Mouse (Mus musculus): ENCODE data around the gene Nwd1. TPM values are rescaled to one million over a fixed set of nuclear protein-coding genes. Genes with fewer than 3 reads are reported as not detected.

The Nwd1 gene
- total RNA-seq, 4 experiments from 2014 or later, result 0.31 to 0.79 (median 0.46) TPM

DNA sequence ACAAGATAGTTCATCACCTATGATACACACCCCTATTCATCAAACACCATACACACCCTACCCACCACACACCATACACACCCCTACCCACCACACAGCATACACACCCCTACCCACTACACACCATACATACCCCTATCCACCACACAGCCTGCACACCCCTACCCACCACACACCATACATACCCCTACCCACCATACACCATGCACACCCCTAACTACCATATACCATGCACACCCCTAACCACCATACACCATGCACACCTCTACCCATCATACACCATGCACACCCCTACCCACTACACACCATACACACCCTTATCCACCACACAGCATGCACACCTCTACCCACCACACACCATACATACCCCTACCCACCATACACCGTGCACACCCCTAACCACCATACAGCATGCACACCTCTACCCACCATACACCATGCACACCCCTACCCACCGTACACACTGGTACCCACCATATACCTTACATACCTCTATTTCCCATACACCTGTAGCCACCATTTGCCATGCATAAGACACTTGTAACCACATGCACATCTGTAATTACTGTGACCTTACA, 51.9 kb downstream of the Nwd1 start:
- DNase-seq (ENCODE audit: low spot score), result no peak

DNA sequence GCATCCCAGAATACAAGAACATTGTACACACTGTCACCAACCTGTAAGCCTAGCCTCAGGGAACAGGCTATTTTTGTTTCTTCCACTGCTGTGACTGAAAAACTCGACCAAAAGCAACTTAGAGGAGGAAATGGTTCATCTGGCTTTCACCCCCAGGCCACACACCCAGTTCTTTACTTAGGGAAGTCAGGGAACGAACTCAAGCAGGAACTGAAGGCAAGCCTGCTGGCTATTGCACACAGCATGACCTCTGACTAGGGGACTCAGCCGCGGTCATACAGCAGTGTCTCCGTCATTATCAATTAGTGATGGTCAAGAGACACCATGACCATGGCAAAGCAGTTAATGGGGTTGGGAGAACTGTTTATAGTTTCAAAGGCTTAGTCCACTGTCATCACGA, 66.1 kb downstream of the Nwd1 start:
- no peak for DNase-seq (ENCODE audit: low spot score)

DNA sequence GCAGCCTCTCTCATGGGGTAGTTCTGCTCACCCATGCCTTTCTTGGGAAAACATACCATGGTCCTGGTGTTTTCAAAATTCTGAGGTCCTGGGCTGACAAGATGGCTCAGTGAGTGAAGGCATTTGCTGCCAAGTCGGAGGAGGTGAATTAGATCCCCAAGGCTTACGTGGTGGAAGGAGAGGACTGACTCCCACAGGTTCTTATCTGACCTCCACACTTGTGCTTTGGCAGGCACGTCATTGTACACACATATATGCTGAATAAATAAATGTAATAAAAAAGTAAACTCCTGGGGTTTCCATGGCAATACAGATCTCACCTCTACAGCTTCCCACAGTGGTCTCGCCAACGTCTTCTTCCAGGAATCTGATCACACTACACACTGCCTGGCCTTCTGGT, 70.1 kb downstream of the Nwd1 start:
- no peak for DNase-seq (ENCODE audit: low spot score)

DNA sequence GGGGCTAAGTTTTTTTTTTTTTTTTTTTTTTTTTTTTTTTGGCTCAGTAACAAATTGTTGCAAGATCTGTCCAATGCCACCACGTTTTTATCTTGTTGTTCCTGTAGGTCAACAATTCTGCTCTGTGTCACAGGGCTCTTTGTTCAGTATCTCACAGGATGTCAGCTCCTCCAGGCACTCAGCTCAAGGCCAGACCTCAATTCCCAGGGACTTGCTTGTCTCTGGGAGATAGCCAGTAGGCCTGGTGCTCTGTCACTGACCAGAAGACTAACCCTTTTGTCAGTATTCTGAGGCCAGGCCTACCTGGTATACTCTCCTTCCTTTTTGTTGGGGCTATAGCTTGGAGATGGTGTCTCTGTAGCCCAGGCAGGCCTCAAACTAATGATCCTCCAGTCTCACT, 74.0 kb downstream of the Nwd1 start:
- no peak for DNase-seq (ENCODE audit: low spot score)

DNA sequence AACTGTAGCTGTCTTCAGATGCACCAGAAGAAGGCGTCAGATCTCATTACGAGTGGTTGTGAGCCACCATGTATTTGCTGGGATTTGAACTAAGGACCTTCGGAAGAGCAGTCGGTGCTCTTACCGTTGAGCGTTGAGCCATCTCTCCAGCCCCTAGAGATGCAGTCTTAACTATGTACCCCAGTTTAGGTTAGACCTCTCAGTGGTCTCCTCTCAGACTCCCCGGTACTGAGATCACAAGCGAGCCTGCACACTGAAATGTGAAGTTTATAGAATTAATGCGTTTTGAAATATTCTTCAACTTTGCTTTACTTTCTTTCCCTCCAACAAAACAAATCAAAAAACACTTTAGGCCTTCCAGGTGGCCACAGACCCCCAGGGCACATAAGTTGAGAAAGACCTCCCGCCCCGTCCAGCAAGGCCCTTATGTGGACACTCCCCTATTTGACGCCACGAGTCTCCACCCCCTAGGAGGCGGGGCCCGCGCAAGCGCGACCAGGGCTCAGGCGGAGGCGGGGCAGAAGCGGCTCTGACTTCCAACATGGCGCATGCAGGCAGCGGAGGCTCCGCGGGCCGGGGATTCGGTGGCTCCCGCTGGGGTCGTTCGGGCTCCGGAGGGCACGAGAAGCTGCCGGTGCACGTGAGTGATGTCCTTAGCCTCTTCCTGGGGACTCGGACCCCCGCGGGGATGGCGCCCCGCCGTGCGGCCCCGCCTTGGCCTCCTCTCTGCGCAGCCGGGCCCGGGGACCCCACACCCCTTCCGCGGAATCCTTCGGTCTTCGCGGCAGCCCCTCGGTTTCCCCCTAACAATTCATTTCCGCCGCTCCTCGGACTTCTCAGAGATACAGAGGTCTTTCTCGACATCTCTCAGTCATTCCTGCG, 76.5 kb downstream of the Nwd1 start, which contains the start of gene Sin3b:
Gene Sin3b (plus strand): TSS at position 517 of the 882 bp plus-strand sequence.
- peak; percentile 97 for DNase-seq (ENCODE audit: low spot score)

DNA sequence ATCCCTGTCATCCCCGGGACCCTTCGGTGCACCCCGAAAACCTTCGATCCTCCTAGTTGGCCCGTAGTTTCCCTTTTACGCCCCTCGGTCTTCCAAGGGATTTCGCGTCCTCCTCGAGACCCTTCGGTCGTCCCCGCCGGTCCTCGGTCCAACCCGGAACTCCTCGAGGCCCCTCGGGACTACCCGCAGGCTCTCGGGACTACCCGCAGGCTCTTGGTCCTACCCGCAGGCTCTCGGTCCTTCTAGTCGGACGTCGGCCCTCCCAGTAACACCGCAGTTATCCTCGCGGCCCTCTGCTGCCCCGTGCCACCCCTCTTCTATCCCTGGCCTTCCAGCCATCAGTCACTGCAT, 77.1 kb downstream of the Nwd1 start:
- peak; percentile 9 for DNase-seq (ENCODE audit: low spot score)

DNA sequence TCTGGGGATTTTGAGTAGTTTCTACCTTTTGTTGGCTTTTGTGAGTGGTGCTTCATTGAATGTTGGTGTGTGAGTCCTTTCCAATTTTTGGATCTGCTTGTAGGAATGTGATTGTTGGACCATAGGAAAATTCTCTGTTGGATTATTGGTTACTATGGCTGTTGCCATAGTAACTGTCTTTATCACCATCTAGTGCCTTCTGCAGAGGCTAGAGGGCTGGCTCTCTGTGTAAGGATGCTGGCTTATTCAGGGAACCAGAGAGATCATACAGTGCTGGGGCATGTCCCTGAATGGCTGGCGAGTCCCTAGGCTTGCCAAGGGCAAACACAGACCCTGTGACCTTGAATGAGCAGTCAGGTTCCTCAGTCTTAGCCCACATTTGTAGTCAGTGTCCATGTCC, 82.1 kb downstream of the Nwd1 start:
- no peak for DNase-seq (ENCODE audit: low spot score)

DNA sequence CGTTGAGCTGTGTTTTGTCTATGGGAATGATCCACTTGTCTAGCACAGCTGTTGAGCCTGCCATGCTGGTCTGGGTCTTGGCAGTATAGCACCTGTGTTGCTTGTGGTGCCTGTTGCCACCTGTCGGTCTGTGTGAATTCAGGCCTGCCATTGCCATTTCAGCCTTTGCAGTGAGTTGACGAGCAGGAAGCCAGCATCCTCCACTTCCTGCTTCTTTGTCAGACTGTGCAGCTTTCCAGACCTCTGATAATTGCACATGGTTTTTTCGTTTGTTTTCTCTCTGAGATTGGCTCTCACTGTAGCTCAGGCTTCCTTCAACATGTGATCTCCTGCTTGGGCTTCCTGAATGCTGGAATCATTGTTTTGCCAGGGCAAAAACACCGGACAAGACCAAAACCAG, 88.5 kb downstream of the Nwd1 start:
- peak; percentile 22 for DNase-seq (ENCODE audit: low spot score)

DNA sequence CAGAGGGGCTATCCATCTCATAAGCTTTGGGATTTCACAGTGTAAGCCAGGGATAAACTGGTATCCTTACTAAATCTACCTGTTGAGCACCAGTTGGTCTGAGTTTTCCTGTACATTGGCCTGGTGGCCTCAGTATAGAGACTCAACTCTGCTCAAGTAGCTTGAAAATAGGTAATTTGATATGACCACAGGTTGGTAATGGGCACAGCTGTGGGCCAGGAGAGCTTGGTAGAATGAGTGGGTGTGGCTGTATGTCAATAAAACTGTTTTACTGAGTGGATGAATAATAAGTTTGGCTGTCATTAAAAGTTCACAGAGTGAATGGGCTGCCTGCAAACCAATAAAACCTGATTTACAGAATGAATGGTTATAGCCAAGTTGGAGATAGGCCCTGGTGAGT, 90.4 kb downstream of the Nwd1 start:
- DNase-seq (ENCODE audit: low spot score), result no peak

DNA sequence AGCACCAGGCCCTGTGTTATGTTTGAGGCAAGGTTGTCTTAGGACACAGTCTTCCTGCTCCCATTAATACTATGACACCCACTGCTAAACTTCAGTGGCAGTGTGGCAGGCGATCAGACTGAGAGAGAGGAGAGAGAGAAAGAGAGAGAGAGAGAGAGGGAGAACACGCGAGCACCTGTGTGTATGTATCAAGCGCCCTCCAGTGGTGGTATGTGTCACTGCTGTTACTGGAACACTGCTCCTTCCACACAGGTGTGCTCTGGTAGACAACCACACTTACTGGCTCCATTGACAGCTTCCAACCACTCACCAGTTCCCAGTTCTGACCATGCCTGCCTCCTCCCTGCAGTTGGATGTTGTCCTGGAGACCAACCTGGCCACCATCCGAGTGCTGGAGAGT, 99.5 kb downstream of the Nwd1 start:
- no peak for DNase-seq (ENCODE audit: low spot score)

DNA sequence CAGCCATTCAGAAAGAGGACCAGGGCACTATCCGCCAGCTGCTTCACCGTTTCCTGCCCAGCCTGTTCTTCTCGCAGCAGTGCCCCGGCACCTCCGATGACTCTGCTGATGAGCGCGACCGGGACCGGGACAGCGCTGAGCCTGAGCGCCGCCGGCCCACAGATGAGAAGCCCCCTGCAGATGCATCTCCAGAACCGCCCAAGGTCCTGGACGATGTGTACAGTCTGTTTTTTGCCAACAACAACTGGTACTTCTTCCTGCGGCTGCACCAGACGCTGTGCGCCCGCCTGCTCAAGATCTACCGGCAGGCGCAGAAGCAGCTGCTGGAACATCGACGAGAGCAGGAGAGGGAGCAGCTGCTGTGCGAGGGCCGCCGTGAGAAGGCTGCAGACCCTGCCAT, 103.3 kb downstream of the Nwd1 start:
- DNase-seq (ENCODE audit: low spot score), result no peak

DNA sequence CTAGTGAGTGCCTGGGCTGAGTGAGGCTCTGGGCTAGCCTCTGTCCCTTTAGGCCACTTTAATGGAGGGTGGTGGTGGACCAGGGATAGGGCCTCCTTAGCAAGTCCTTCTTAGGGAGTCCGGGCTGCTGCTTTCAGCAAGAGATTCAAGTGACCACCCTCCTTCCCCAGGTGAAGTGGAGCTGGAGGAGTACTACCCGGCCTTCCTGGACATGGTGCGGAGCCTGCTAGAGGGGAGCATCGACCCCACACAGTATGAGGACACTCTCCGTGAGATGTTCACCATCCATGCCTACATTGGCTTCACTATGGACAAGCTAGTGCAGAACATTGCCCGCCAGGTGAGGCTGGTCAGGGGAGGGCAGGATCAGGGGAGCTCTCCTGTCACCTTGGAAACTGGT, 103.8 kb downstream of the Nwd1 start:
- no peak for DNase-seq (ENCODE audit: low spot score)

DNA sequence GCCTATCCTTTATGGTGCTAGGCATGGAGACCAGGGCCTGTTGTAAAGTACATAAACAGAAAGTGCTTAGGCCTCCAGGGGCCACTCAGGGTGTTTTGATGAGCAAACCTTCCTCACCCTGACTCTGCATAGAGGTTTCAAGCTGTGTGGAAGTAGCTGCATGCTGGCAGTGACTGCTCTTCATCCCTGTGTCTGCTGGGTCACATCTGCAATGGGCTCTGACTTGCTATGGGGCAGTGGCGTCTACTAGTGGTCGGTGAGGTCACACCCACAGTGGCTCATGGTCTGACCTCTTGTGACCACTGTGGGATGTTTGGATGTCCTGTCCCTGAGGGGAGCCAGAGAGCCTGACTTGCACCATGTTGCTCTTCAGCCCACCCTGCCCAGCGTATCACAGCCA, 104.6 kb downstream of the Nwd1 start:
- DNase-seq (ENCODE audit: low spot score), result no peak

DNA sequence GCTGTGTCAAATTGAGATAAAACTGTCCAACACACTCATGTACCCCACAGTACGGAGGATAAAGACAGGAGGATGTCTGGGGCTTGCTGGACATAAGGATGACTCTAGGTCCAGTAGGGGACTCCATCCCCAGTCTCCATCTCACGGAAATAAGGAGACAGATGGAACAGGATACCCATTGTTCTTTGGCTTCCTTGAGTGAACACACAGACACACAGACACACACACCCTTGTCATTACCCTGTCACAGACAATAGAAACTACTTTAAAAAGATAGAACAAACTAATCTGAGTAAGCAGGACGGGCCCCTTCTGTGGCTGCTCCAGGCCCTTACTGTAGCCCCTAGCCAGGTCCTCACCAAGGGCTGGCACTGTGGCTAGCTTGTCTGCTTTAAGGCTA, 105.8 kb downstream of the Nwd1 start:
- no peak for DNase-seq (ENCODE audit: low spot score)

DNA sequence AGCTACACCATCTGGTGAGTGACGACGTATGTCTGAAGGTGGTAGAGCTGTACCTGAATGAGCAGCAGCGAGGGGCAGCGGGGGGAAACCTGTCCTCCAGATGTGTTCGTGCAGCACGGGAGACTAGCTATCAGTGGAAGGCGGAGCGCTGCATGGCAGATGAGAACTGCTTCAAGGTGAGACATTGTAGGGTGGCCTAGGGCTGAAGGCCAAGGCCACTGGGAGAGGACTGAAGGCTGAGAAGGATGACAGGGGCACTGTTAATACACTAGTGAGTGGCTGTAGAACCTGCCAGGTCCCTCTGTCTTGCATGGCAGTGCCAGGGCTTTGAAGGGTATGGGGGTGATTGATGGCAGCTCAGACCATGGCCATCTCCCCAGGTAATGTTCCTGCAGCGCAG, 106.7 kb downstream of the Nwd1 start:
- DNase-seq (ENCODE audit: low spot score), result no peak

DNA sequence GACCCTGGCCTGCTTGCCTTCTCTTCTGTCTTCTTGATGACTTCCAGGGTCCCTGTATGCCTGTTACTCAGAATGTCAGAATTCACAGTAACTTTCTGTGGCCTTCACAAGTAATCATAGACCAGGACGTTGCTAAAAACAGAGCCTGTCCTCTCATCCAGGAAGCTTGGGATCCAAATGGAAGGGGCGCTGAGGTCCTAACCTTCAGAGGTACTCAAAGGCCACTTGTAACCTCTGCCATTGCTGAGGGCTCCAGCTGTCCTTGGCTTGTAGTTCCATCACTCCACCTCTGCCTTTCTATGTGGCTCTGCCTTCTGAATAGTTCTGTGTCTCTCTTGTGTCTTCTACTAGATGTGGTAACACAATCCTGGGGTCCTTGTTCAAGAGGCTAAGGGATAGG, 107.3 kb downstream of the Nwd1 start:
- no peak for DNase-seq (ENCODE audit: low spot score)

DNA sequence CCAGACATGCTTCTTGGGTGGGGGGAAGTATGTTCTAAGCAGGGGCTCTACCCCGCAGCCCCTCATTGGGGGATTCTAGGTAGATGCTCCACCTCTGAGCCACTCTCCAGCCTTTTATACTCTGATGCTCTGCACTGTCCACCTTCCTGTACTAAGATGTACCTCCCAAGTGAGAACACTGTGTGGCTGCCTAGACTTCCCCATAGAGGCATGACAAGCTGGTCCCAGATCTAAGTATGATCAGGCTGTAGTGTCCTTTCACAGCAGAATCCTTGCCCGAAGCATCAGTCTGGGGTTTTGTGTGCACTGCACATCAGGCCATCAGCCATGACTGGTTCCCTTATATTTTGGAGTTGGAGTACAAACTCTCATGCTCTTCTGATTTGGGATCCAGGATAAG, 109.5 kb downstream of the Nwd1 start:
- DNase-seq (ENCODE audit: low spot score), result no peak

DNA sequence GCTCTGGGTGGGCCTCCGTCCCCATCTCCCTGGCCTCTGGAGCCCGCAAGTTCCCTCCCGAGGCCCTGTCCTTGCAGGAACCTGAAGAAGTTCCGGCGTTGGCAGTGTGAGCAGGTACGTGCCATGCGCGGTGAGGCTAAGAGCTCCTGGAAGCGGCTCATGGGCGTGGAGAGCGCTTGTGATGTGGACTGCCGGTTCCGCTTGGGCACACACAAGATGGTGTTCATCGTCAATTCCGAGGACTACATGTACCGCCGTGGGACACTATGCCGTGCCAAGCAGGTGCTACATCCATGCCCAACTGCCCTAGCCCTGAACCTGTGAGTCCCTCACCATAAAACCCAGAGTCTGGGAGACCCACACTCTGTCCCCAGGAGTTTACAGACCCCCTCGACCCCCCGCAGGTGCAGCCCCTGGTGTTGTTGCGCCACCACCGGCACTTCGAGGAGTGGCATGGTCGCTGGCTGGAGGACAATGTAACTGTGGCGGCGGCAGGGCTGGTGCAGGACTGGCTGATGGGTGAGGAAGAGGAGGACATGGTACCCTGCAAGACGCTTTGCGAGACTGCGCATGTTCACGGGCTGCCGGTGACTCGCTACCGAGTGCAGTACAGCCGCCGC, 110.4 kb downstream of the Nwd1 start:
- no peak for DNase-seq (ENCODE audit: low spot score)

DNA sequence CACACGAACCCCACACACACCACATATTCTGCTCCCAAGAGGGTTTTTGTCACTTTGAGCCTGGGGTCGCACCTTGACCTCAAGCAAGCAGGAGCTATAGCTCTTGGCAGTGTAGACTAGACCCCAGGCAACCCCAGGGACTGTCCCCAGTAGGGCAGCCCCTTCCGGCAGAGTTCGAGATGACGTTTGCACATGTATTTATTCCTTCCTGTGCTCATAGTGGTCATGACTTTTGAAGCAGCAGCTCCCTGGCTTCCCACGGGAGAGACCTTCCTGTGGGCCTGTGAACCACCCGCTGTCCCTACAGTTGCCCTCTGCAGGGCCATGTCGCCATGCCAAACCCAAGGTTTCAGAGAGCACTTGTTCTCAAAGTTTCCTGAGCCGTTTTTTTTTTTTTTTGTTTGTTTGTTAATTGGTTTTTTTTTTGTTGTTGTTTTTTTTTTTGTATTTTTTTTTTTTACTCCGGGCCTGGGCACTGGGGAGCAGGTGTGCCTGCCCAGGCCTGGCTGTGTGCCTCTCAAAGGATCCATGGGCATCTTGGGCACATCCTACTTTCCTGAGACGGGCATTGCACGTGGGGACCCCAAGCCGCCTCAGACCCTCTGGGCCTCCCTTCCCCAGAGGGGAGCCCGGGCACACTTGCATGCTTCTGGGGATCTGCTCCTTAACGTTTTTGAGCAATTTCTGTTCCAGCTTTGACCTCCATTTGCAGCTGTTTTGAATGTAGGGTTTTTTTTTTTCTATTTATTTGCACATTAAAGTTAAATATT, 111.1 kb downstream of the Nwd1 start:
- no peak for DNase-seq (ENCODE audit: low spot score)

DNA sequence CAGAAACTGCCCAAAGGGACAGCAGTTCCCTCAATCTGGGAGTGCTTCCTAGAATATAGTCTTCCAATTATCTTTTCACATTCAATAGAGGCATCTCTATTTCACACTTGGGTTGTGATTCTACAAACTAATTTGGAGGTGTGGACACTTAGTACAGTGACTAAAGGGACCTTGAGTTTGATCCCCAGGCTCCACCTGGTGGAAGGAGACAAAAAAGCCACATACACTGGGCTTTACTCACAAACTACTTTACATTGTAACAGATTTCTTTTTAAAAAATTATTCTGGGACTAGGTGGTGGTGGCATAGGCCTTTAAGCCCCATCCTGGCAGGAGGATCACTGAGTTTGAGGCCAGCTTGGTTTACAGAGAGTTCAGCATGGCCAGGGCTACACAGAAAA, 111.8 kb downstream of the Nwd1 start:
- no peak for DNase-seq (ENCODE audit: low spot score)

DNA sequence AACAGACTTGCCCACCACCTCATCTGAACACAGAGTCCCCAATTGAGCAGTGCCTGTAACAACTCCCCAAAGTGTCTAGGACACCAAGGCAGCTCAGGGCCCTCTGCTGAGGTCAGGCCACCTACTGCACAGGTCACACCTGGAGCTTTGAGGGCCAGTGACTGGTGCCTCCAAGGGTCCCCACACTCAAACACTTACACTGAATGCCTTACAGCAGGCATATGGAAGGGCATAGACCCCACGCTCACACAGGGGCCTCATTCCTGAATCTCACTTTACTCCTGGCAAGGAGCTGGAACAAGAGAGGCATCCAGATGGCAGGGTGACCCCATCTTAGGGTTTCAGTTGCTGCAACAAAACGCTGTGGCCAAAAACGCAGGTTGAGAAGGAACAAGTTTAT, 113.7 kb downstream of the Nwd1 start:
- DNase-seq (ENCODE audit: low spot score), result no peak

DNA sequence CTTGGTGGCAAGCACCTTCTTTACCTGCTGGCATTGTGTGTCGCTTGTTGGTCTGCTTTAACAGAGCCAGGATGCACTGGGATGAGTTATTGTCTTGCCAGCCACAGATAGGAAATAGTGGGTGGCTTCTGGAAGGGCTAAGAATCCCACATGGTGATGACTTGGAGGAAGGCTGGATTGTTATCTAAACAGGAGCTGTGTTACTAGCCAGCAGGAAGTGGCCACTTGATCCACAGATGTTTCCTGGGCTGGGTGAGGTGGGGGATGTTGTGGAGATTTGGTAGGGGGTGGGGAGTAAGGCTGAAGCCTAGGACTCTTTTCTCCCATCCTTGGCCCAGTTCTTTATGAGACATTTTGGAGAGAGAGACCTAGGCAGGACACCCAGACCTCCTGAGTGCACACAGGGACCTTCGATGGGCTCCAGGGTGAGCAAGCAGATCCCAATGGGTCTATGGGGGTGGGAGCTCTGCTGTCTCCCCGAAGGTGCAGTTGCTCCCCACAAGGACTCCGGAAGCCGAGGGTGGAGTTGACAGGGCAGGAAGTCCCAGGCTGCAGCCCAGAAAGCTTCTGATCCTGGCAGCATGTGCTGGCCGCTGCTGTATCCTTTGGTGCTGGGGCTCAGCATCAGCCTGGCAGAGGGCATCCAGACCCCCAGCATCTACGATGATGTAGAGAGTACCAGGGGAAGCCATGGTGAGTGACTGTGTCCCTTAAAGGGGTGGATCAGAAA, 115.0 kb downstream of the Nwd1 start, which contains the start of gene F2rl3:
Gene F2rl3 (plus strand): TSS at position 559 of the 730 bp plus-strand sequence.
- DNase-seq (ENCODE audit: low spot score), result peak; percentile 22
